ENCODE assay signal across 8 mouse cellular contexts in genomic region chr12:24724369-24724768, GRCm38 (mm10). TPM values are rescaled to one million over a fixed set of nuclear protein-coding genes. Genes with fewer than 3 reads are reported as not detected.
A peak's percentile ranks its signal among the peaks of the same experiment; 100 is the strongest.
DNase-seq lines count a peak whose midpoint lies in the region; ATAC-seq and TF ChIP-seq lines count a peak whose summit lies in the region.

No protein-coding gene starts in this region.

- no peak overlapping the region for H3K4me2 ChIP-seq in liver, embryonic 14.5 days (ENCODE audit: low read depth)
- H3K4me2 ChIP-seq in stomach, embryonic 15.5 days = no peak overlapping the region

- H3K4me1 ChIP-seq in liver, embryonic 14.5 days (replicated peaks; ENCODE audit: control insufficient read depth in 2 of 2, insufficient read depth in 2 of 2, low read length in 1 of 2) = peaks cover 0 to 6% of the 10 kb centered on the region in 2 experiments; a peak in 2 of 4 replicates
- H3K4me1 ChIP-seq in stomach, embryonic 15.5 days = peaks cover 13% of the 10 kb centered on the region

- TF ChIP-seq CTCF in liver, embryonic 14.5 days (IDR thresholded peaks at IDR 0.05; ENCODE audit: low read depth) = no peak

- H3K36me3 ChIP-seq in liver, embryonic 14.5 days (replicated peaks; ENCODE audit: control insufficient read depth, insufficient read depth, low read depth) = no peaks in the 10 kb centered on the region
- no peaks in the 10 kb centered on the region for H3K36me3 ChIP-seq in stomach, embryonic 15.5 days

- H3K27me3 ChIP-seq in liver, embryonic 14.5 days (ENCODE audit: control insufficient read depth, insufficient read depth, low read length) = no peaks in the 10 kb centered on the region
- no peaks in the 10 kb centered on the region for H3K27me3 ChIP-seq in stomach, embryonic 15.5 days (replicated peaks)

- H3K27ac ChIP-seq in liver, embryonic 14.5 days = no peak overlapping the region
- peak overlapping the region; percentile 86 for H3K27ac ChIP-seq in stomach, embryonic 15.5 days

- H3K4me3 ChIP-seq in liver, embryonic 14.5 days (ENCODE audit: insufficient read depth in 1 of 2, low read depth in 2 of 2, low read length in 2 of 2) = no peak overlapping the region
- no peak overlapping the region for H3K4me3 ChIP-seq in stomach, embryonic 15.5 days (replicated peaks)

- intact Hi-C loops in left cerebral cortex, postnatal 4 days (cut with DNase I) = no loop called here

- TF ChIP-seq EP300 in liver, embryonic 14.5 days (IDR thresholded peaks at IDR 0.05; ENCODE audit: low read depth) = no peak

- WGBS in liver, embryonic 14.5 days (ENCODE audit: insufficient replicate concordance) = 29% methylated on average over 2 of the region's 2 CpGs
- WGBS in stomach, embryonic 15.5 days = 16% methylated on average over 2 of the region's 2 CpGs

- no peaks in the 10 kb centered on the region for H3K9me3 ChIP-seq in liver, embryonic 14.5 days (ENCODE audit: control insufficient read depth, low read length)
- no peaks in the 10 kb centered on the region for H3K9me3 ChIP-seq in stomach, embryonic 15.5 days

- peak; percentile 26; the same call in 1 of the 2 replicates for ATAC-seq in liver, embryonic 14.5 days (ENCODE audit: insufficient read depth)
- peak; percentile 93 for ATAC-seq in stomach, embryonic 15.5 days (ENCODE audit: insufficient read depth, low FRiP score, low read depth)

- peak; percentile 22 for DNase-seq in left cerebral cortex, postnatal 4 days
- no peak for DNase-seq in left cerebral cortex, adult 18-20 months (ENCODE audit: low spot score in 2 of 2)
- DNase-seq in forelimb bud, embryonic 11.5 days (ENCODE audit: low read depth, low spot score) = peak; percentile 86
- no peak for DNase-seq in liver, embryonic 14.5 days (ENCODE audit: low read depth in 3 of 3, low spot score in 3 of 3)
- no peak for DNase-seq in frontal cortex, postnatal 14 days (ENCODE audit: low spot score in 2 of 2)
- DNase-seq in adrenal gland, adult (ENCODE audit: inconsistent age in 2 of 2, low spot score in 1 of 2) = no peak
- DNase-seq in gastrocnemius, postnatal 4 days (ENCODE audit: low spot score in 2 of 2) = no peak

- no peak overlapping the region for H3K9ac ChIP-seq in liver, embryonic 14.5 days (replicated peaks)
- H3K9ac ChIP-seq in stomach, embryonic 15.5 days = no peak overlapping the region

RNA-seq across cellular contexts. Expression of gene Rrm2, which starts 16.3 kb away (rescaled TPM):
- total RNA-seq in left cerebral cortex, postnatal 4 days (2021) = 10 to 100 TPM; 26.0 to 29.3 TPM
- 1 to 10 TPM; 1.2 to 1.4 TPM for total RNA-seq in left cerebral cortex, adult 18-20 months (2021)
- 87.7 and 139 TPM in 2 replicates for polyA plus RNA-seq in liver, embryonic 14.5 days (2012; rRNA removed)
- 388 and 401 TPM in 2 replicates for polyA plus RNA-seq in liver, embryonic 14.5 days (2014; fragmentation: Nextera tagmentation; extraction: Ambion mirVana)
- polyA plus RNA-seq in stomach, embryonic 15.5 days (2015; fragmentation: Nextera tagmentation; extraction: Ambion mirVana) = 172 and 175 TPM in 2 replicates
- 10 to 100 TPM; 35.7 to 35.8 TPM for total RNA-seq in gastrocnemius, postnatal 4 days (2021)

RNA-seq across cellular contexts. Expression of gene Cys1, which starts 42.8 kb away (rescaled TPM):
- 1 to 10 TPM; 8.4 to 8.5 TPM for total RNA-seq in left cerebral cortex, postnatal 4 days (2021)
- total RNA-seq in left cerebral cortex, adult 18-20 months (2021) = 10 to 100 TPM; 18.0 to 19.7 TPM
- 0.74 and 1.2 TPM in 2 replicates for polyA plus RNA-seq in liver, embryonic 14.5 days (2012; rRNA removed)
- 0.28 and 0.40 TPM in 2 replicates for polyA plus RNA-seq in liver, embryonic 14.5 days (2014; fragmentation: Nextera tagmentation; extraction: Ambion mirVana)
- polyA plus RNA-seq in stomach, embryonic 15.5 days (2015; fragmentation: Nextera tagmentation; extraction: Ambion mirVana) = 2.4 and 3.0 TPM in 2 replicates
- 10 to 100 TPM in 1 of 2 experiments, 1 to 10 TPM in 1; 8.0 to 13.9 TPM for total RNA-seq in gastrocnemius, postnatal 4 days (2021)

Comparison
In these comparisons a context has a peak if more than half of its experiments do, and no peak if none do; other contexts are left out.
1. DNase-seq: peak in left cerebral cortex, postnatal 4 days (single experiment) and forelimb bud, embryonic 11.5 days (single experiment); none in left cerebral cortex, adult 18-20 months (0 of 2), liver, embryonic 14.5 days (0 of 3), frontal cortex, postnatal 14 days (0 of 2), adrenal gland, adult (0 of 2) and gastrocnemius, postnatal 4 days (0 of 2).
2. RNA of gene Rrm2, which starts 16.3 kb away (total RNA-seq): 35.7 to 35.8 TPM in gastrocnemius, postnatal 4 days and 26.0 to 29.3 TPM in left cerebral cortex, postnatal 4 days; 1.2 to 1.4 TPM in left cerebral cortex, adult 18-20 months; every median in the first group is over 10 times any median in the second.